Mouse (Mus musculus) C2C12 (cell line): ENCODE measurements at regions not wholly inside any gene's neighbourhood (a gene's known extent, or its start where the extent isn't known, plus 50 kb on each side); places are given as distances from the start of the nearest gene placed in this dataset.

ENCODE experiments used
- H3K27me3 ChIP-seq: one replicate; pipeline ENCODE4 v1.6.1; 2011; ENCODE audit not compliant: control insufficient read depth, insufficient read depth, insufficient read length
- H3K36me3 ChIP-seq: one replicate; pipeline ENCODE4 v1.6.1; 2011; ENCODE audit not compliant: control insufficient read depth, insufficient read depth
- H3K4me3 ChIP-seq: one replicate; pipeline ENCODE4 v1.5.1; 2011; ENCODE audit warnings: mild to moderate bottlenecking, control low read depth; ENCODE audit not compliant: poor library complexity, insufficient read depth, severe bottlenecking
- H3K79me2 ChIP-seq: one replicate; pipeline ENCODE4 v1.6.1; 2011; ENCODE audit not compliant: control insufficient read depth, insufficient read depth
- H3K79me3 ChIP-seq: one replicate; pipeline ENCODE4 v1.6.1; 2011; ENCODE audit warnings: low read depth, control low read depth
- H3ac ChIP-seq: one replicate; pipeline ENCODE3; 2011; ENCODE audit warnings: low read depth; ENCODE audit not compliant: control insufficient read depth, insufficient read length
- CEBPB ChIP-seq: IDR thresholded peaks from one replicate; pipeline ENCODE4 v1.6.1; 2011; ENCODE audit warnings: low read depth, mild to moderate bottlenecking, control low read depth, moderate library complexity
- CTCF ChIP-seq: IDR thresholded peaks from one replicate; pipeline ENCODE4 v1.5.1; 2011; ENCODE audit not compliant: control insufficient read depth, insufficient read depth, insufficient read length
- FOSL1 ChIP-seq: IDR thresholded peaks from one replicate; pipeline ENCODE4 v1.8.0; 2011; ENCODE audit warnings: mild to moderate bottlenecking, low read length; ENCODE audit not compliant: poor library complexity, insufficient read depth, severe bottlenecking
- MAX ChIP-seq: IDR thresholded peaks from one replicate; pipeline ENCODE4 v1.6.1; 2011; ENCODE audit warnings: mild to moderate bottlenecking, control low read depth
- MYOD1 ChIP-seq: IDR thresholded peaks from one replicate; pipeline ENCODE4 v1.6.1; 2011; ENCODE audit warnings: low read depth; ENCODE audit not compliant: control insufficient read depth, insufficient read length
- MYOG ChIP-seq: IDR thresholded peaks from one replicate; pipeline ENCODE4 v1.6.1; 2011; ENCODE audit not compliant: control insufficient read depth, insufficient read length; ENCODE audit errors: extremely low read depth
- USF1 ChIP-seq: IDR thresholded peaks from one replicate; pipeline ENCODE4 v1.6.1; 2011; ENCODE audit warnings: low read depth, mild to moderate bottlenecking, control low read depth, moderate library complexity

DNA sequence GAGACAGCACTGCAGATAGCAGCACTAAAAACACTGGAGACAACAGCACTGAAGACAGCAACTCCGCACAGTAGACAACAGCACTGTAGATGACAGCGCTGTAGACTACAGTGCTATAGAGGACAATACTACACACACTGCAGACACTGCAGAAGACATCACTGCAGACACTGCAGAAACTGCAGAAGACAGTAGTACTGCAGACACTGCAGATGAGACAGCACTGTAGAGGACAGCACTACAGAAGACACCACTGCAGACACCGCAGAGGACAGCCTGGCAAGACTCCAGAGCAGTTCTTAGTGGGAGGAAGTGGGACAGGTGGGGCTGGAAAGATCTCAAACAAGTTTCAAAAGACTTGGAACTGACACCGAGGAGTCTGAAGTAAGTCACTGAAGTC is 64.8 kb upstream of the Gadd45a start:
- TF ChIP-seq CTCF (no peak), MYOG (no peak), FOSL1 (no peak), CEBPB (no peak), MAX (no peak), MYOD1 (no peak), USF1 (no peak)
- no peaks in the 10 kb centered on the region for H3K27me3 ChIP-seq
- no peak overlapping the region for H3K4me3 ChIP-seq
- no peaks in the 10 kb centered on the region for H3K79me3 ChIP-seq
- H3ac ChIP-seq = peak overlapping the region; percentile 14
- no peaks in the 10 kb centered on the region for H3K36me3 ChIP-seq
- no peaks in the 10 kb centered on the region for H3K79me2 ChIP-seq

- TF ChIP-seq USF1 (no peak), CTCF (no peak), FOSL1 (no peak), CEBPB (no peak), MAX (no peak), MYOD1 (no peak), MYOG (no peak)
- Histone ChIP-seq H3K79me3 (no peaks in the 10 kb centered on the region), H3K36me3 (no peaks in the 10 kb centered on the region), H3K27me3 (no peaks in the 10 kb centered on the region), H3K79me2 (no peaks in the 10 kb centered on the region), H3K4me3 (no peak overlapping the region), H3ac (no peak overlapping the region)
Measured at GRCm38 (mm10) chr6:67094426-67094825, 57.2 kb upstream of the Gadd45a start.

DNA sequence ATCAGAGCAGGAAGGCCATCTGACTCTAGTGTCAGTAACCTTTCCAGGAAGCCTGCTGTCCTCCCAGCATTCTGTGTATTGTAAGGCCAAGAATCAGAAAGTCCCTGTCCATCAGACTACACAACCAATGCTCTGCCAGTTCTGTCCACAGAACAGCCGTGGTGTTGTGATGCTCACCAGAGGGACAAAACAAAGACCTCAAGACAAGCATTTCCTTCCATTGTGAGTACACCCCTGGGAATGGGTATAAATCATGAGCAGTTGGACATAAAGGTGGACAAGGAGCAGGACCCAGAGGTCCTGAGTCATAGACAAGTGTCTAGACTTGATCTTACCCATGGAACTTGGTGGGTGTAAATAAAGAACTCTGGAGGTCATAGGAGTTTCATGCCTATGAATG is 55.9 kb upstream of the Gadd45a start:
- no peak for TF ChIP-seq CEBPB
- TF ChIP-seq MYOD1 = no peak
- no peak overlapping the region for H3K4me3 ChIP-seq
- H3K79me2 ChIP-seq = no peaks in the 10 kb centered on the region
- H3K36me3 ChIP-seq = no peaks in the 10 kb centered on the region
- no peaks in the 10 kb centered on the region for H3K27me3 ChIP-seq
- H3ac ChIP-seq = no peak overlapping the region
- H3K79me3 ChIP-seq = no peaks in the 10 kb centered on the region

DNA sequence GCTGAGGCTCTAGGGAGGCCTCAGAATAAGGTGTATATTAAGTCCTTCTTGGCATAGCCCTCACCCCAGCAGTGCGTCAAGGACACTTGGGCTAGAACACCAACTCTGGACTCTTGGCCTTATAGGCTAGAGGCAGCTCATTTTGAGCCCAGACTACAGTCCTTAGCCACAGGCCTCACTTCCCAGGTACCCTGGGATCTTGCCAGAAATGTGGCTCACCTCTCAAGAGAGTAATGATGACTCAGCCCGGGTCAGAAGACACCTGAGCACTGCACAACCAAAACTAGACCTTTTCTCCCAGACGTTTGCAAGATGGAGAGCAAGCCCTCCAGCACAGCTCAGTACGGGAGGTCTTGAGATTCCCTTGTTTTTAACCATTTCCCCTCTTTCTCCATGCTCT is 52.9 kb upstream of the Gadd45a start:
- H3K36me3 ChIP-seq = no peaks in the 10 kb centered on the region
- no peaks in the 10 kb centered on the region for H3K27me3 ChIP-seq
- no peak overlapping the region for H3ac ChIP-seq
- H3K79me2 ChIP-seq = no peaks in the 10 kb centered on the region
- no peak for TF ChIP-seq USF1
- TF ChIP-seq CTCF = no peak
- no peak for TF ChIP-seq CEBPB
- TF ChIP-seq MYOG = no peak
- no peak for TF ChIP-seq MAX
- no peak for TF ChIP-seq FOSL1
- TF ChIP-seq MYOD1 = no peak
- no peak overlapping the region for H3K4me3 ChIP-seq
- no peaks in the 10 kb centered on the region for H3K79me3 ChIP-seq

- H3K79me3 ChIP-seq = no peaks in the 10 kb centered on the region
- H3ac ChIP-seq = no peak overlapping the region
- H3K4me3 ChIP-seq = no peak overlapping the region
- TF ChIP-seq MYOD1 = no peak
- no peaks in the 10 kb centered on the region for H3K79me2 ChIP-seq
- no peaks in the 10 kb centered on the region for H3K36me3 ChIP-seq
- no peaks in the 10 kb centered on the region for H3K27me3 ChIP-seq
Measured at GRCm38 (mm10) chr6:67089530-67090140, 52.4 kb upstream of the Gadd45a start.

- Histone ChIP-seq H3K4me3 (no peak overlapping the region), H3K79me3 (no peaks in the 10 kb centered on the region), H3K27me3 (no peaks in the 10 kb centered on the region), H3K79me2 (no peaks in the 10 kb centered on the region), H3ac (no peak overlapping the region), H3K36me3 (no peaks in the 10 kb centered on the region)
- no peak for TF ChIP-seq USF1
- TF ChIP-seq MAX = no peak
- TF ChIP-seq CEBPB = no peak
- TF ChIP-seq MYOG = no peak
- TF ChIP-seq MYOD1 = no peak
- no peak for TF ChIP-seq FOSL1
Measured at GRCm38 (mm10) chr6:67088741-67089455, 51.6 kb upstream of the Gadd45a start.
